Mouse (Mus musculus): ENCODE results near the gene Arhgap18. TPM values are rescaled to one million over a fixed set of nuclear protein-coding genes. Genes with fewer than 3 reads are reported as not detected.

The Arhgap18 gene
- polyA plus RNA-seq, 2 experiments: 3.5 to 6.8 TPM

DNA sequence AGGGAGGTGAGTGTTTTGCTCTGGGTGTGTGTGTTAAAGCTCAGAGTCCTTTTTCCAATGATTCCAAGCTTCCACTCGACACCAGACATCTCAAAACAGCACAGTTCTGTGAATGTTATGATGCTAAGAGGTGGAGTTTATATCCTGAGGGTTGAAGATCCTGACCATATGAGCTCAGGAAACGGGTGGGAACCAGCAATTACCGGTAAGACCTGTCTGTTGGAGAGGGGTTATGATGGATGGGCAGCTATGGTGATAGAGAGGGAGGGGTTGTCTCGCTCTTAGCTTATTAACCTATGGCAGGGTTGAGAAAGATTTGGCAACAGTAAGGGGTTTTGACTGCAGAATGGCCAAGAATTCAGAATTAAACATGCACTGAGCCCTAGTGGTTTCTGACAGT, 58.1 kb downstream of the Arhgap18 start:
- H3K9ac ChIP-seq (replicated peaks): no peak overlapping the region
- H3K9me3 ChIP-seq (ENCODE audit: control insufficient read depth, low read length): no peaks in the 10 kb centered on the region
- no peak overlapping the region for H3K4me2 ChIP-seq (ENCODE audit: low read depth)
- TF ChIP-seq CTCF (IDR thresholded peaks at IDR 0.05; ENCODE audit: low read depth): no peak
- no peak for TF ChIP-seq EP300 (IDR thresholded peaks at IDR 0.05; ENCODE audit: low read depth)
- no peaks in the 10 kb centered on the region for H3K36me3 ChIP-seq (replicated peaks; ENCODE audit: control insufficient read depth, insufficient read depth, low read depth)
- H3K4me3 ChIP-seq (ENCODE audit: insufficient read depth in 1 of 2, low read depth in 2 of 2, low read length in 2 of 2): no peak overlapping the region
- ATAC-seq (ENCODE audit: insufficient read depth) (no peak), DNase-seq (ENCODE audit: low read depth in 3 of 3, low spot score in 3 of 3) (no peak)
- 26% methylated on average over 4 of the region's 4 CpGs for WGBS (ENCODE audit: insufficient replicate concordance)
- H3K27ac ChIP-seq: no peak overlapping the region
- no peaks in the 10 kb centered on the region for H3K27me3 ChIP-seq (ENCODE audit: control insufficient read depth, insufficient read depth, low read length)
- peaks cover 0 to 2% of the 10 kb centered on the region in 2 experiments; a peak in 2 of 4 replicates for H3K4me1 ChIP-seq (replicated peaks; ENCODE audit: control insufficient read depth in 2 of 2, insufficient read depth in 2 of 2, low read length in 1 of 2)

DNA sequence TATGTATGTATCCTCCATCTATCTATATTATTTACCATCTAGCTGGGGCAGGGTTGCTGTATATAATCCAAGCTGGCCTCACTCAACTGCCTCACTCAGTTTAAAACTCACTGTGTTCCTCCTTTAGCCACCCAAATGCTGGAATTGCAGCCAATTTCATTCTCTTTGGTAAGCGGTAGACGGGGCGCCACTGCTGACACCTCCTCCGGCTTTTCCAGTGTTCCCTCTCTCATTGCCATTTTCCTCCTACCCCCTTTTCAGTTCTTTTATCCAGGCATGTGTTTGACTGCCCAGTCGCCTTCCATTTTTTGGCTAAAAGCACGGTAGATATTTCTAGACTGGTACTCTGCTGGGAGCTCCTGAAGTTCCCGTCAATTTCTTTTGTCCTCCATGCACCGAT, 62.4 kb downstream of the Arhgap18 start:
- Histone ChIP-seq H3K27ac (no peak overlapping the region), H3K4me2 (ENCODE audit: low read depth) (no peak overlapping the region)
- ATAC-seq (ENCODE audit: insufficient read depth): no peak

DNA sequence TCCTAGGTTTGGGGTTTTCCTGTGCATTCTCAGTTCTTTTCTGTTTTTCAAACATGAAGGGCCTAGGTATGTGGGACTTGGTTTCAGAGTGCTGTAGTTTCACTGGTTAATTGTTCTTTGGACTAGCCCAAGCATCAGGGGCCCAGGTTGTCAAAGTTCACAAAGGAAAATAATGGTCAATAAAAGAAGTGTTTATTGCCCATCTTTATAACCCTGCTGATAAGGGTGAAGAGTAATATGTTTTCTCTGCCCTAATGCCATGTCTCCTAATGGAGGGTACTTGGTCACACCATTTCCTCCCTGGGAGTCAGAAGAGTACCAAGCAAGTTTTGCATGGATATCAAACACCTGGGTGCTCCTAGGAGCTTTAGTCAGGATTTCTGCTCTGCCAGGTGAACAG, 67.1 kb downstream of the Arhgap18 start:
- no peak for ATAC-seq (ENCODE audit: insufficient read depth)

More for the DNA sequence above, 62.4 kb downstream of the Arhgap18 start:
- H3K27me3 ChIP-seq (ENCODE audit: control insufficient read depth, insufficient read depth, low read length): no peaks in the 10 kb centered on the region
- WGBS (ENCODE audit: insufficient replicate concordance): 79% methylated on average over 8 of the region's 8 CpGs
- no peak for DNase-seq (ENCODE audit: low read depth in 3 of 3, low spot score in 3 of 3)
- H3K4me1 ChIP-seq (replicated peaks; ENCODE audit: control insufficient read depth in 2 of 2, insufficient read depth in 2 of 2, low read length in 1 of 2): peaks cover 0 to 2% of the 10 kb centered on the region in 2 experiments; a peak in 2 of 4 replicates
- no peaks in the 10 kb centered on the region for H3K9me3 ChIP-seq (ENCODE audit: control insufficient read depth, low read length)
- H3K9ac ChIP-seq (replicated peaks): no peak overlapping the region
- no peak overlapping the region for H3K4me3 ChIP-seq (ENCODE audit: insufficient read depth in 1 of 2, low read depth in 2 of 2, low read length in 2 of 2)
- TF ChIP-seq EP300 (IDR thresholded peaks at IDR 0.05; ENCODE audit: low read depth) (no peak), CTCF (IDR thresholded peaks at IDR 0.05; ENCODE audit: low read depth) (no peak)
- H3K36me3 ChIP-seq (replicated peaks; ENCODE audit: control insufficient read depth, insufficient read depth, low read depth): no peaks in the 10 kb centered on the region

DNA sequence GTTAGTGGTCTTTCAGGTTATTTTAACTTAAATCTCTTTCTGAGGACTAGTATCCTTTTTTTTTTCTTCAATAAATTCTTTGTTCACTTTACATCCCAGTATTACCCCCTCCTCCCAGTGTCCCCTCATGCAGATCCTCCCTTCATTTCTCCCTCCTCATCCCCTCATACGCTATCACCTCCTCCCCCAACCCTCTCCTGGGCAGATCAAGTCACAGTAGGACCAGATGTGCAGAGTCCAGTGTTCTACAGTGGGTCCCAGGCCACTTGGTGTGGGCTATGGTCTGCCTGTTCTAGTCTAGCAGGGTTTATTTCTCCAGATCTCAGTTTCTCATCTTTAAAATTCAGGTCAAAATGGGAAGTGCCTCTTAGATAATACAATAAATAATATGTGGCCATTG, 67.7 kb downstream of the Arhgap18 start:
- TF ChIP-seq CTCF (IDR thresholded peaks at IDR 0.05; ENCODE audit: low read depth) (no peak), EP300 (IDR thresholded peaks at IDR 0.05; ENCODE audit: low read depth) (no peak)
- H3K4me3 ChIP-seq (ENCODE audit: insufficient read depth in 1 of 2, low read depth in 2 of 2, low read length in 2 of 2): no peak overlapping the region
- no peak overlapping the region for H3K27ac ChIP-seq
- WGBS (ENCODE audit: insufficient replicate concordance): 71% methylated on average over 1 of the region's 1 CpGs
- peaks cover 0 to 3% of the 10 kb centered on the region in 2 experiments; a peak in 1 of 4 replicates for H3K4me1 ChIP-seq (replicated peaks; ENCODE audit: control insufficient read depth in 2 of 2, insufficient read depth in 2 of 2, low read length in 1 of 2)
- no peaks in the 10 kb centered on the region for H3K27me3 ChIP-seq (ENCODE audit: control insufficient read depth, insufficient read depth, low read length)
- H3K36me3 ChIP-seq (replicated peaks; ENCODE audit: control insufficient read depth, insufficient read depth, low read depth): no peaks in the 10 kb centered on the region
- no peak overlapping the region for H3K4me2 ChIP-seq (ENCODE audit: low read depth)
- no peaks in the 10 kb centered on the region for H3K9me3 ChIP-seq (ENCODE audit: control insufficient read depth, low read length)
- no peak for DNase-seq (ENCODE audit: low read depth in 3 of 3, low spot score in 3 of 3)
- ATAC-seq (ENCODE audit: insufficient read depth): no peak
- H3K9ac ChIP-seq (replicated peaks): no peak overlapping the region

More for the DNA sequence above, 67.1 kb downstream of the Arhgap18 start:
- Histone ChIP-seq H3K36me3 (replicated peaks; ENCODE audit: control insufficient read depth, insufficient read depth, low read depth) (no peaks in the 10 kb centered on the region), H3K9ac (replicated peaks) (no peak overlapping the region), H3K4me1 (replicated peaks; ENCODE audit: control insufficient read depth in 2 of 2, insufficient read depth in 2 of 2, low read length in 1 of 2) (peaks cover 0 to under 1% of the 10 kb centered on the region in 2 experiments; a peak in 1 of 4 replicates), H3K4me2 (ENCODE audit: low read depth) (no peak overlapping the region), H3K27me3 (ENCODE audit: control insufficient read depth, insufficient read depth, low read length) (no peaks in the 10 kb centered on the region), H3K9me3 (ENCODE audit: control insufficient read depth, low read length) (no peaks in the 10 kb centered on the region), H3K4me3 (ENCODE audit: insufficient read depth in 1 of 2, low read depth in 2 of 2, low read length in 2 of 2) (no peak overlapping the region), H3K27ac (no peak overlapping the region)
- DNase-seq (ENCODE audit: low read depth in 3 of 3, low spot score in 3 of 3): no peak
- TF ChIP-seq EP300 (IDR thresholded peaks at IDR 0.05; ENCODE audit: low read depth) (no peak), CTCF (IDR thresholded peaks at IDR 0.05; ENCODE audit: low read depth) (no peak)

DNA sequence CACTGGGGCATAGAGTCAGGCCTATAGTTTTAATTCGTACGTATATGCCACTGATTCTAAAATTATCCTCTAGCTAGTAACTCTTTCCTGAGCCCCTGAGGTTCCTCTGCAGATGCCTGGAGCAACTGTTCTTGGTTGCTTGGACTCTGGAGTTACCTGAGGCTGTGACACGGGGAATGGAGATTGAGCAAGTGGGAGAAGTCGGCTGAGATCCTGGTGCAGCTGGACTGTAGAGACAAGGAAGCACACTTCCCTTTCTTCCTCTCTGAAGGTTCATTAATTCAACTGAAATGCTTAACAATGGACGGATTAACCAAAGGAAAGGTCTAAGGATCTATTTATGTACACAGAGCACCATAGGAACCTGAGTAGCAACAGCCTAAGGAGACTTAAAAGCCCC, 70.8 kb downstream of the Arhgap18 start:
- no peak for ATAC-seq (ENCODE audit: insufficient read depth)
- H3K9ac ChIP-seq (replicated peaks): no peak overlapping the region
- no peak overlapping the region for H3K27ac ChIP-seq
- no peaks in the 10 kb centered on the region for H3K9me3 ChIP-seq (ENCODE audit: control insufficient read depth, low read length)
- no peak for DNase-seq (ENCODE audit: low read depth in 3 of 3, low spot score in 3 of 3)
- H3K4me2 ChIP-seq (ENCODE audit: low read depth): no peak overlapping the region
- WGBS (ENCODE audit: insufficient replicate concordance): 34% methylated on average over 5 of the region's 5 CpGs
- TF ChIP-seq CTCF (IDR thresholded peaks at IDR 0.05; ENCODE audit: low read depth): no peak
- no peak for TF ChIP-seq EP300 (IDR thresholded peaks at IDR 0.05; ENCODE audit: low read depth)
- H3K36me3 ChIP-seq (replicated peaks; ENCODE audit: control insufficient read depth, insufficient read depth, low read depth): no peaks in the 10 kb centered on the region
- no peaks in the 10 kb centered on the region for H3K27me3 ChIP-seq (ENCODE audit: control insufficient read depth, insufficient read depth, low read length)
- H3K4me3 ChIP-seq (ENCODE audit: insufficient read depth in 1 of 2, low read depth in 2 of 2, low read length in 2 of 2): no peak overlapping the region
- H3K4me1 ChIP-seq (replicated peaks; ENCODE audit: control insufficient read depth in 2 of 2, insufficient read depth in 2 of 2, low read length in 1 of 2): peaks cover 0 to 7% of the 10 kb centered on the region in 2 experiments; a peak in 1 of 4 replicates
